Mouse (Mus musculus): ENCODE results near the gene Rftn1.

DNA sequence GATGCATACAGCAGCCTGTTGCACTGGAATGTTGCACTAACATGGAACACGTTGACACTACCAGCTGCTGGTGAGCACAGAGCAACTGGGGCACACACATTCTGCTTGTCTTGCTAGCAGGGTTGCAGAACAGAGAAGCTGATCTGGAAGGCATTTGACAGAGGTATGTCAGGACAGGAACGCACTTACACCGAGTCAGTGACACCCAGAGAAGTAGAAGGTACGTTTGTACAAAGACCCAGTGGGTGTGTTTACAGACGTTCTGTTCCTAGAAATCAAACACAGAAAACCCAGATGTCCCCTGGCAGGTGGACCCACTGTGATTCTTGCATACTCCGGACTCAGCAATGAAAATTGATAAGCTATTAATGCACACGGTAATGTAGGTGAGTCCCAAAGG, 215.0 kb downstream of the Rftn1 start:
- TF ChIP-seq CTCF (IDR thresholded peaks at IDR 0.05; ENCODE audit: extremely low read depth, insufficient read length, insufficient replicate concordance, low read depth, low read length) (no peak), POLR2A (IDR thresholded peaks at IDR 0.05; ENCODE audit: low read depth, low read length) (no peak)
